26 mouse cellular contexts compared by ENCODE assay signal in the genomic region with DNA sequence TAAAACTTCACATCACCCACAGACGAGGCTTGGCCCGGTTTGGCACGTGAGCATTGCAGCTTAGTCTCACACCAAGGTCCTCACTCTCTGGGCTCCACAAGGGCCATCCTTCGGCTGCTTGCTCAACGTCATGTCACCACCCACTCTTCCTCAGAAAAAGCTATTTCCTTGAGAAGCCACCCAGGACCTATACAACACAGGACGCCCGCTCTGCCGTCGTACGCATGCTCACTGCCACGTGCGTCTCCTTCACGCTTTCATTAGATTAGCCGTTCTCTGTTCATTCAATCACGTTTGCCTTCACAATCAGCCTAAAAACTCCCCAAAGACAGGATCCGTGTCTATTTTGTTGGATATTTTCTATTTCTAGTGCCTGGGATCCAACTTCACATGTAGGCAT. TPM values are rescaled to one million over a fixed set of nuclear protein-coding genes. Genes with fewer than 3 reads are reported as not detected.
DNase-seq lines count a peak whose midpoint lies in the region; ATAC-seq lines count a peak whose summit lies in the region.
"Had no signal": no experiment of that assay in that cellular context is flagged by ENCODE, and none has a peak within 500 bp of the region (broad histone marks: within the 10 kb centered on the region; RNA-seq: fewer than 3 reads in every experiment).

No protein-coding gene starts in this region.

- no peak for ATAC-seq in hindbrain, embryonic 15.5 days (ENCODE audit: low FRiP score, low read depth)
- ATAC-seq in hindbrain, embryonic 11.5 days (ENCODE audit: low FRiP score), result no peak
- ATAC-seq in midbrain, embryonic 12.5 days (ENCODE audit: low FRiP score, low read depth), result peak; percentile 45; the same call in 1 of the 2 replicates
- no peak for ATAC-seq in midbrain, embryonic 11.5 days (ENCODE audit: low FRiP score)
- ATAC-seq in midbrain, embryonic 15.5 days (replicated peaks), result no peak
- ATAC-seq: CD4-positive, CD25-positive, alpha-beta regulatory T cell, adult 4 months; forebrain, embryonic 14.5 days; hindbrain, postnatal 0 days; intestine, embryonic 16.5 days; lung, postnatal 0 days had no signal

- 71% methylated on average over 16 of the region's 16 CpGs for WGBS in hindbrain, embryonic 15.5 days
- 85% methylated on average over 16 of the region's 16 CpGs for WGBS in hindbrain, embryonic 11.5 days
- 68% methylated on average over 16 of the region's 16 CpGs for WGBS in midbrain, embryonic 12.5 days
- WGBS in midbrain, embryonic 11.5 days, result 65% methylated on average over 16 of the region's 16 CpGs
- WGBS in midbrain, embryonic 15.5 days, result 61% methylated on average over 16 of the region's 16 CpGs

- H3K27me3 ChIP-seq in hindbrain, embryonic 15.5 days, result no peaks in the 10 kb centered on the region
- no peaks in the 10 kb centered on the region for H3K27me3 ChIP-seq in hindbrain, embryonic 11.5 days (ENCODE audit: control insufficient read depth, insufficient read depth, low read length)
- no peaks in the 10 kb centered on the region for H3K27me3 ChIP-seq in midbrain, embryonic 12.5 days
- H3K27me3 ChIP-seq in midbrain, embryonic 11.5 days (ENCODE audit: control insufficient read depth, insufficient read depth, low read length), result no peaks in the 10 kb centered on the region
- no peaks in the 10 kb centered on the region for H3K27me3 ChIP-seq in midbrain, embryonic 15.5 days (replicated peaks)
- H3K27me3 ChIP-seq: limb, embryonic 12.5 days; liver, embryonic 13.5 days; megakaryocyte, embryonic 14.5 days had no signal

- H3K27ac ChIP-seq in hindbrain, embryonic 15.5 days (replicated peaks), result no peak overlapping the region
- no peak overlapping the region for H3K27ac ChIP-seq in hindbrain, embryonic 11.5 days (ENCODE audit: low read depth, low read length)
- H3K27ac ChIP-seq in midbrain, embryonic 12.5 days (replicated peaks), result no peak overlapping the region
- H3K27ac ChIP-seq in midbrain, embryonic 11.5 days (ENCODE audit: low read depth, low read length), result no peak overlapping the region
- H3K27ac ChIP-seq in midbrain, embryonic 15.5 days, result no peak overlapping the region
- H3K27ac ChIP-seq: hindbrain, embryonic 10.5 days; hindbrain, postnatal 0 days; limb, embryonic 12.5 days; liver, embryonic 13.5 days; stomach, postnatal 0 days had no signal

- H3K4me1 ChIP-seq in hindbrain, embryonic 15.5 days (replicated peaks), result 0 out of 2 replicates have a peak, but pooled peaks cover 4% of the 10 kb centered on the region
- H3K4me1 ChIP-seq in hindbrain, embryonic 11.5 days (replicated peaks; ENCODE audit: control insufficient read depth, insufficient read depth, low read length), result no peaks in the 10 kb centered on the region
- H3K4me1 ChIP-seq in midbrain, embryonic 12.5 days, result 0 out of 2 replicates have a peak, but pooled peaks cover 6% of the 10 kb centered on the region
- H3K4me1 ChIP-seq in midbrain, embryonic 11.5 days (ENCODE audit: control insufficient read depth, insufficient read depth, low read length), result no peaks in the 10 kb centered on the region
- peaks cover 9% of the 10 kb centered on the region; the same call in 1 of the 2 replicates for H3K4me1 ChIP-seq in midbrain, embryonic 15.5 days
- H3K4me1 ChIP-seq: hindbrain, embryonic 10.5 days; limb, embryonic 12.5 days; liver, embryonic 13.5 days had no signal

- H3K4me2 ChIP-seq in hindbrain, embryonic 15.5 days, result peak overlapping the region; percentile 19; the same call in 1 of the 2 replicates
- no peak overlapping the region for H3K4me2 ChIP-seq in hindbrain, embryonic 11.5 days (replicated peaks; ENCODE audit: low read depth, low read length)
- H3K4me2 ChIP-seq in midbrain, embryonic 12.5 days (replicated peaks), result no peak overlapping the region
- no peak overlapping the region for H3K4me2 ChIP-seq in midbrain, embryonic 11.5 days
- peak overlapping the region; percentile 26 for H3K4me2 ChIP-seq in midbrain, embryonic 15.5 days
- H3K4me2 ChIP-seq: limb, embryonic 12.5 days; liver, embryonic 13.5 days had no signal

- 0 out of 2 replicates have a peak, but pooled peaks cover 7% of the 10 kb centered on the region for H3K36me3 ChIP-seq in hindbrain, embryonic 15.5 days
- no peaks in the 10 kb centered on the region for H3K36me3 ChIP-seq in hindbrain, embryonic 11.5 days (ENCODE audit: control insufficient read depth, insufficient read depth, low read length)
- peaks cover 14% of the 10 kb centered on the region; the same call in 1 of the 2 replicates for H3K36me3 ChIP-seq in midbrain, embryonic 12.5 days
- no peaks in the 10 kb centered on the region for H3K36me3 ChIP-seq in midbrain, embryonic 11.5 days (ENCODE audit: control insufficient read depth, insufficient read depth, low read length)
- H3K36me3 ChIP-seq in midbrain, embryonic 15.5 days (replicated peaks), result no peaks in the 10 kb centered on the region
- H3K36me3 ChIP-seq: liver, embryonic 13.5 days had no signal

- no peaks in the 10 kb centered on the region for H3K9me3 ChIP-seq in hindbrain, embryonic 15.5 days
- H3K9me3 ChIP-seq in hindbrain, embryonic 11.5 days (ENCODE audit: control insufficient read depth, low read length), result no peaks in the 10 kb centered on the region
- no peaks in the 10 kb centered on the region for H3K9me3 ChIP-seq in midbrain, embryonic 12.5 days
- H3K9me3 ChIP-seq in midbrain, embryonic 11.5 days (ENCODE audit: control insufficient read depth, low read length), result no peaks in the 10 kb centered on the region
- no peaks in the 10 kb centered on the region for H3K9me3 ChIP-seq in midbrain, embryonic 15.5 days
- H3K9me3 ChIP-seq: hindbrain, embryonic 10.5 days; liver, embryonic 13.5 days had no signal

- DNase-seq in hindbrain, embryonic 11.5 days (ENCODE audit: low spot score), result no peak
- DNase-seq in midbrain, embryonic 11.5 days (ENCODE audit: low spot score, missing footprints), result no peak
- DNase-seq in telencephalon, adult 2 months (ENCODE audit: low read depth, low spot score), result peak; percentile 34
- no peak for DNase-seq in layer of hippocampus, postnatal 36 days
- DNase-seq: adrenal gland, postnatal 25 days; cerebellum, adult 11-12 months; cerebellum, adult 9-11 months; heart, postnatal 14 days; kidney, postnatal 14 days; layer of hippocampus, adult 9-11 months; liver, embryonic 13.5 days; lung, adult 18-20 months; lung, postnatal 4 days; right cerebral cortex, postnatal 4 days had no signal

- H3K4me3 ChIP-seq in hindbrain, embryonic 15.5 days, result no peak overlapping the region
- H3K4me3 ChIP-seq in hindbrain, embryonic 11.5 days (ENCODE audit: low read depth, low read length), result no peak overlapping the region
- no peak overlapping the region for H3K4me3 ChIP-seq in midbrain, embryonic 12.5 days
- no peak overlapping the region for H3K4me3 ChIP-seq in midbrain, embryonic 11.5 days (ENCODE audit: low read depth, low read length)
- no peak overlapping the region for H3K4me3 ChIP-seq in midbrain, embryonic 15.5 days
- H3K4me3 ChIP-seq: hindbrain, embryonic 10.5 days; limb, embryonic 12.5 days; liver, embryonic 13.5 days; megakaryocyte, embryonic 14.5 days had no signal

- H3K9ac ChIP-seq in hindbrain, embryonic 15.5 days, result no peak overlapping the region
- H3K9ac ChIP-seq in hindbrain, embryonic 11.5 days (ENCODE audit: low read depth, low read length), result no peak overlapping the region
- no peak overlapping the region for H3K9ac ChIP-seq in midbrain, embryonic 12.5 days (replicated peaks)
- no peak overlapping the region for H3K9ac ChIP-seq in midbrain, embryonic 11.5 days (ENCODE audit: low read length)
- no peak overlapping the region for H3K9ac ChIP-seq in midbrain, embryonic 15.5 days
- H3K9ac ChIP-seq: limb, embryonic 12.5 days; liver, embryonic 13.5 days had no signal

RNA-seq across cellular contexts. Expression of gene Dyrk2, which starts 17.5 kb away (rescaled TPM):
- polyA plus RNA-seq in hindbrain, embryonic 15.5 days (2015; fragmentation: Nextera tagmentation; extraction: Ambion mirVana), result 10.9 and 12.4 TPM in 2 replicates
- 12.1 and 14.3 TPM in 2 replicates for polyA plus RNA-seq in hindbrain, embryonic 11.5 days (2014; fragmentation: Nextera tagmentation; extraction: Ambion mirVana)
- polyA plus RNA-seq in midbrain, embryonic 12.5 days (2016; fragmentation: Nextera tagmentation; extraction: Ambion mirVana), result 12.1 and 12.8 TPM in 2 replicates
- polyA plus RNA-seq in midbrain, embryonic 11.5 days (2014; fragmentation: Nextera tagmentation; extraction: Ambion mirVana), result 12.1 and 12.4 TPM in 2 replicates
- polyA plus RNA-seq in midbrain, embryonic 15.5 days (2015; fragmentation: Nextera tagmentation; extraction: Ambion mirVana), result 12.0 and 12.2 TPM in 2 replicates
- 10 to 100 TPM; 52.6 to 53.9 TPM for total RNA-seq in layer of hippocampus, postnatal 36 days (2021)

Comparison
In these comparisons a context has a peak if more than half of its experiments do, and no peak if none do; other contexts are left out.
1. H3K4me2 ChIP-seq: peak in hindbrain, embryonic 15.5 days (single experiment) and midbrain, embryonic 15.5 days (single experiment); none in hindbrain, embryonic 11.5 days (single experiment), midbrain, embryonic 12.5 days (single experiment) and midbrain, embryonic 11.5 days (single experiment).